Mouse (Mus musculus) neural tube, embryonic 15.5 days (tissue): Measurements from ENCODE around the gene Fryl. TPM values are rescaled to one million over a fixed set of nuclear protein-coding genes. Genes with fewer than 3 reads are reported as not detected.

Experiments
- ATAC-seq: fragments of 200-750 bp; cut with Nextera tagmentation; 2 replicates; pipeline ENCODE4 v1.8.0; 2017; ENCODE audit warnings: mild to moderate bottlenecking, moderate TSS enrichment, moderate library complexity; ENCODE audit not compliant: low FRiP score
- H3K27ac ChIP-seq: fragments of 300-500 bp; sonication (generic); replicated peaks from 2 replicates; pipeline ENCODE4 v1.5.1; 2015; ENCODE audit warnings: mild to moderate bottlenecking, inconsistent platforms
- H3K27me3 ChIP-seq: fragments of 300-500 bp; sonication (generic); replicated peaks from 2 replicates; pipeline ENCODE4 v1.6.1; 2015; ENCODE audit warnings: inconsistent platforms
- H3K36me3 ChIP-seq: fragments of 300-500 bp; sonication (generic); 2 replicates; pipeline ENCODE4 v1.6.1; 2015; ENCODE audit warnings: inconsistent platforms
- H3K4me1 ChIP-seq: fragments of 300-500 bp; sonication (generic); 2 replicates; pipeline ENCODE4 v1.6.1; 2015; ENCODE audit warnings: inconsistent platforms
- H3K4me2 ChIP-seq: fragments of 300-500 bp; sonication (generic); 2 replicates; pipeline ENCODE4 v1.6.1; 2015; ENCODE audit warnings: inconsistent platforms, mild to moderate bottlenecking, moderate library complexity
- H3K4me3 ChIP-seq: fragments of 300-500 bp; sonication (generic); replicated peaks from 2 replicates; pipeline ENCODE4 v1.5.1; 2015; ENCODE audit warnings: mild to moderate bottlenecking, inconsistent platforms
- H3K9ac ChIP-seq: fragments of 300-500 bp; sonication (generic); replicated peaks from 2 replicates; pipeline ENCODE4 v1.6.1; 2015; ENCODE audit warnings: mild to moderate bottlenecking, inconsistent platforms
- H3K9me3 ChIP-seq: fragments of 300-500 bp; sonication (generic); replicated peaks from 2 replicates; pipeline ENCODE4 v1.6.1; 2016; ENCODE audit warnings: inconsistent platforms
- WGBS: fragments of 180-500 bp; shearing (Covaris S2); methylation state at CpG from one replicate; pipeline ENCODE4 v1.1.7; 2015; ENCODE audit warnings: mixed read lengths; 5-methylcytosine and 5-hydroxymethylcytosine counted together
- polyA plus RNA-seq: library from polyadenylated mRNA; unstranded; fragments of >200 nt; fragmentation: Nextera tagmentation; extraction: Ambion mirVana; gene quantifications from 2 replicates; pipeline ENCODE4 v1.2.1, GENCODE M21; 2015

The Fryl gene
- polyA plus RNA-seq, 1 experiment from 2014 or later = 37.8 TPM

DNA sequence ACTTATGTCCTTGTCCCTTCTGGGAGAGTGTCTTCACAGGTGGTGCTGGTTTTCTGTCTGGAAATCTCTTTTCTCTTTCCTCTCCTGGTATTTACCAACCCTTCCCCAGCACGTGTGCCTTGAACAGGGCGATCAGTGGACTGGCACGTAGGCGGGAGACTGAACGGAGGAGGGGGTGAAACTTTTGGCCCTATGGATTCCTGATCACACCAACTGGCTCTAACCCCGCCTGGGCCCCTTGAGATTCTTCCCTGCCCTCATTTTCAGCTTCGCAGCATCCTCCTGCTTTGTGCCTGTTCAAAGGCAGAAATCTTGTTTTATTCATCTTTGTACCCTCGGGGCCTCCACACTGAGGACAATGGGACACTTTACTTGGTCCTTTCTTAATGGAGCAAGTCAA lies 262.0 kb downstream of the Fryl start:
- WGBS = 35% methylated on average over 8 of the region's 8 CpGs
- Histone ChIP-seq H3K9me3 (no peaks in the 10 kb centered on the region), H3K4me1 (peaks cover 7% of the 10 kb centered on the region; the same call in 1 of the 2 replicates), H3K4me3 (no peak overlapping the region), H3K27ac (0 out of 2 replicates have a peak overlapping the region, but pooled peaks have one; percentile 6), H3K4me2 (no peak overlapping the region), H3K9ac (no peak overlapping the region), H3K27me3 (no peaks in the 10 kb centered on the region), H3K36me3 (no peaks in the 10 kb centered on the region)
- no peak for ATAC-seq

DNA sequence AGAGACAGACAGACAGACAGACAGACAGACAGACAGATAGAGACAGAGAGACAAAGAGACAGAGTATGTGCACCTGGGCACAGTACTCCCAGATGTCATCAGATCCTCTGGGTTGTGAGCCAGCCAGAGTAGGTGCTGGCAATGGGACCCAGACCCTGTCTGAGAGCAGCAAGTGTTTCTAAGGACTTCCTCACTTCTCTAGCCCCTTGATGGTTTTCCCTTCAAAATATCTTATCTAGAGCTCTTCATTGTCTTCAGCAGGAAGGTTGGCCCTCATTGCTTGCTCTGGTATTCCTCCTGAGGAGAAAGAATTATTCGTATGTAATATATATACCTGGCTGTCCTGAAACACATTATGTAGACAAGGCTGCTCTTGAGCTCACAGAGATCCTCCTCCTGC lies 263.9 kb downstream of the Fryl start:
- H3K4me2 ChIP-seq = no peak overlapping the region
- 93% methylated on average over 1 of the region's 1 CpGs for WGBS
- no peaks in the 10 kb centered on the region for H3K27me3 ChIP-seq
- no peak overlapping the region for H3K9ac ChIP-seq
- H3K36me3 ChIP-seq = no peaks in the 10 kb centered on the region
- no peak for ATAC-seq
- peaks cover 7% of the 10 kb centered on the region; the same call in 1 of the 2 replicates for H3K4me1 ChIP-seq
- H3K27ac ChIP-seq = no peak overlapping the region
- H3K4me3 ChIP-seq = no peak overlapping the region
- no peaks in the 10 kb centered on the region for H3K9me3 ChIP-seq

DNA sequence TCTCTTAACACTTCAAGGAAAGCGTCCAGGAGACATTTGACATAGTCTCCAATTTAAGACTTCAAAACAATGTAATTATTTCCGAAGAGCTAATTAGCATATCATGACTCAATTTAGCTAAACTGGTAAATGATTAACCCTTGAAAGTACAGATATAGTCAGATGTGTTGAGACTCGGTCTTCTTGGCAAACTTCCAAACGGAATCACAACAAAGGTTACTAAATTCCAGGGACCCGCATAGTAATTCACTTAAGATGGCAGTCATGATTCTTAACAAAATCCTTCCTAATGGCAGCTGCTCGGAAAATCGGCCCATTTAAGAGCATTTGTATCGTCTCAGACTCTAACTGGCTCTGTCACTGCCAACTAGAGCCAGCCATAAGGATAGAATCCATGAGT lies 266.7 kb downstream of the Fryl start:
- no peaks in the 10 kb centered on the region for H3K9me3 ChIP-seq
- H3K27ac ChIP-seq = no peak overlapping the region
- H3K4me1 ChIP-seq = peaks cover 2% of the 10 kb centered on the region; the same call in 1 of the 2 replicates
- no peak overlapping the region for H3K4me2 ChIP-seq
- 56% methylated on average over 8 of the region's 8 CpGs for WGBS
- no peaks in the 10 kb centered on the region for H3K36me3 ChIP-seq
- H3K9ac ChIP-seq = no peak overlapping the region
- H3K27me3 ChIP-seq = no peaks in the 10 kb centered on the region
- H3K4me3 ChIP-seq = no peak overlapping the region
- no peak for ATAC-seq

DNA sequence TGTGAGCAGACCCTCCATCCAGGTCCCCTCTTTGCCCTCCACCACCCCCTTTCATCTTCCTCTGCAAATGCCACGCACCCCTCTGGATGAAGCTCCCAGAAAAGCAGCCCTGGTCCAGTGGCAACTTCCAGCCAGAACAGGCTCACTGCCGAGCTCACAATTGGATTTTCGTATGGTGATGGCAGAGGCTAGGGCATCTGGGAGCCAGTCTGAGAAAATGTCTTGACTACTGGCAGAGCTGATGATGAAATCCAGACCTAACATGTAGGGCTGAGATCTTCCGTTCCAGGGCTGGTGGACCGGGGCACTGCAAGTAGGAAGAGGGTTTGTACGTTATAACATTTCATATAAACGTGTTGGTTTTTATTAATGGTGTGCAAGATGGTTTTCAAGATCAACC lies 268.6 kb downstream of the Fryl start:
- H3K9ac ChIP-seq = no peak overlapping the region
- no peaks in the 10 kb centered on the region for H3K9me3 ChIP-seq
- no peak overlapping the region for H3K4me3 ChIP-seq
- no peak for ATAC-seq
- WGBS = 88% methylated on average over 7 of the region's 7 CpGs
- no peaks in the 10 kb centered on the region for H3K36me3 ChIP-seq
- peaks cover 2% of the 10 kb centered on the region; the same call in 1 of the 2 replicates for H3K4me1 ChIP-seq
- no peak overlapping the region for H3K4me2 ChIP-seq
- H3K27ac ChIP-seq = no peak overlapping the region
- H3K27me3 ChIP-seq = no peaks in the 10 kb centered on the region

DNA sequence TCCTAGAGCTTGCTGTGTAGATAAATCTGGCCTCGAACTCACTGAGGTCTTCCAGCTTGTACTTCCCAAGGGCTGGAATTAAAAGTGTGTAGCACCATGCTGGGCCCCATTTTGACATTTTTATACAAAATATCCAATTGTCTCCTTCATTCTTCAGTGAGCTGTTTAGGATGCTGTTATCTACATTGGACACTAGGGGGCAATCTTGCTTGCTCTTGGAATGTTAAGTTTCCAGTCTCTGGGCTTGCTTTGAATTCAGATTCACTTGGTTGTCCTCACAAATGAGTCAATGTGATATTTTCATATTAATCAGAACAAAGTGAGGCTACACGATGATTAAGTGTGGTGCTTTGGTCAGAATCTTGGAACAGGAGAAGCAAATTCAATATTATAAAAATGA lies 272.3 kb downstream of the Fryl start:
- Histone ChIP-seq H3K4me2 (no peak overlapping the region), H3K4me1 (no peaks in the 10 kb centered on the region), H3K36me3 (peaks cover 4% of the 10 kb centered on the region; the same call in 1 of the 2 replicates), H3K4me3 (no peak overlapping the region), H3K9ac (no peak overlapping the region), H3K27me3 (no peaks in the 10 kb centered on the region), H3K27ac (no peak overlapping the region), H3K9me3 (no peaks in the 10 kb centered on the region)
- 4% methylated on average over 2 of the region's 2 CpGs for WGBS
- peak; percentile 20; the same call in 1 of the 2 replicates for ATAC-seq

DNA sequence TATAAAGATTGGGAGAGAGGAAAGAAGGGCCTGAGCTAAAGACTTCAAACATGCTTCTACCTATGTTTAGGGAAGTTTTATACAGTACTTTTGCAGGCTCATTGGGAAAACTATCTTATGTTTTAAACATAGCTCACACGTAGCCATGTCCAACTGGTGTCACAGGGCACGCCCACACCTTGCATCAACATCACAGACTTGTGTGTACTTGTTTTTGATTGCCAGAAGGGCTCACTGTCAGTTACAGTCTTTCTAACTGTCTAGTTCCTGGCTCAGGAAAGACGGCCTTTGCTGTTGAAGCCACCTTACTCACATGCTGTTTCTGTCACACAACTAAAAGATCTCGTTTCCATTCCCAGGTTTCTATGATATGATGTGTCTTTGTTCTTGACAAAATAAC lies 279.9 kb downstream of the Fryl start:
- Histone ChIP-seq H3K27ac (no peak overlapping the region), H3K4me3 (no peak overlapping the region), H3K9ac (no peak overlapping the region), H3K27me3 (no peaks in the 10 kb centered on the region), H3K9me3 (no peaks in the 10 kb centered on the region), H3K4me2 (no peak overlapping the region), H3K36me3 (peaks cover 36% of the 10 kb centered on the region), H3K4me1 (no peaks in the 10 kb centered on the region)
- ATAC-seq = no peak
- WGBS = 94% methylated on average over 4 of the region's 4 CpGs

DNA sequence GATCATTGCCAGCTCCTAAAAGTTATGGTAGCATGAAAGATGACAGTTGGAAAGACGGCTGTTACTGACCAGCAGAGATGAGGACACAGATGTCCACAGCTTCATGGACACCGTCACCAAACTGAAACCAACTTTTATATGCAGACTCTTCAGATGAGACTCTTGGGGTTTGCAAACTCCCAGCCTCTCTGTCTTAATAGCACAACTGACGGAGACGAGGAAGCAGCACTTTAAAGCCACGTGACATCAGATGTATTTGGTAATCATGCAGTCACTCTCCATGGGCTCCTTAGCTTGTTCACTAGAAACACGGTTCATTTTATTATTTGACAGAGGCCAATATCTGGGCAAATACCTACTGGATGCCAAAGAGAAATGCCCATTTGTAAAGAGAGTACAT lies 280.4 kb downstream of the Fryl start:
- no peak overlapping the region for H3K4me3 ChIP-seq
- H3K9me3 ChIP-seq = no peaks in the 10 kb centered on the region
- H3K4me1 ChIP-seq = no peaks in the 10 kb centered on the region
- H3K9ac ChIP-seq = no peak overlapping the region
- no peak for ATAC-seq
- H3K36me3 ChIP-seq = peaks cover 38% of the 10 kb centered on the region
- 69% methylated on average over 6 of the region's 6 CpGs for WGBS
- H3K4me2 ChIP-seq = no peak overlapping the region
- H3K27ac ChIP-seq = no peak overlapping the region
- H3K27me3 ChIP-seq = no peaks in the 10 kb centered on the region

DNA sequence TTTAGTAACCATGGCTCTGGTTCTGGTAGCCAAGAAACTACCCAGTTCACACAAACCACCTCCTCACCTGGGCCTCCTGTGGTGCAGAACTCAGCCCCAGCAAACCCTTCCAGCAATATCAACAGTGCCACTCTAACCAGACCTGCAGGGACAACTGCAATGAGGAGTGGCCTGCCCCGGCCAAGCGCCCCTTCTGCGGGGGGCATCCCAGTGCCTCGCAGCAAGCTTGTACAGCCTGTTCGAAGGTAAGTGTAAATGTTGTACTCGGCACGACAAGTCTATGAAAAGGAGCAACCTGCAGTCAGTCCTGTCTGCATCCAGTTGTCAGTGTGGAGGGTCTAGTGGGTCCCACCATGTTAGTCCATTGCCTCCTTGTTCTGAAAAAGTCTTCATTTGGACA lies 281.8 kb downstream of the Fryl start, which contains the start of gene Gm10135:
TSS of gene Gm10135 (minus strand) at position 101 of the 400 bp plus-strand sequence.
- ATAC-seq = no peak
- WGBS = 96% methylated on average over 7 of the region's 7 CpGs
- H3K36me3 ChIP-seq = peaks cover 36% of the 10 kb centered on the region

DNA sequence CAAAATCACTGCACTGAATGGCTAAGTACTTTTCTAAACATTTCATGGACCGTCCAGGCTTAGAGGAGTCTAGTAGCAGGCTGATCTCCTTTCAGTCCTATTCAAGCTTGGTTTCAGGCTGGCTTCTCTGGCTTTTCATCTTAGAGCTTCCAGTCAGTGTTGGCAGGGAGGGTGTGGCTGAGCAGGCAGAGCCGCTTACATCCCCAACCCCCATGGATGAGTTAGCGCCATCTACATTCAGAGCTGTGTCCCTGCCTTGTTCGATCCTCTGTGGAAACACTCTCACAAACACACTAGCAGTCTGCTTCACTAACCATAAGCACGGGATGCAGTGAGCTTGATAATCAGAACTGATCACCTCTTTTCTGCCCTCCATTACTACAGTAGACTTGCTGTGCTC lies 283.5 kb downstream of the Fryl start:
- peaks cover 42% of the 10 kb centered on the region for H3K36me3 ChIP-seq
- H3K9me3 ChIP-seq = no peaks in the 10 kb centered on the region
- no peak overlapping the region for H3K4me2 ChIP-seq
- no peak overlapping the region for H3K4me3 ChIP-seq
- H3K4me1 ChIP-seq = no peaks in the 10 kb centered on the region
- no peak for ATAC-seq
- WGBS = 64% methylated on average over 5 of the region's 5 CpGs
- H3K27ac ChIP-seq = 0 out of 2 replicates have a peak overlapping the region, but pooled peaks have one; percentile 18
- no peak overlapping the region for H3K9ac ChIP-seq
- H3K27me3 ChIP-seq = no peaks in the 10 kb centered on the region

More for the DNA sequence above, 281.8 kb downstream of the Fryl start, which contains the start of gene Gm10135:
- Histone ChIP-seq H3K4me1 (no peaks in the 10 kb centered on the region), H3K27me3 (no peaks in the 10 kb centered on the region), H3K4me2 (no peak within 1 kb of the TSS), H3K9ac (no peak within 1 kb of the TSS), H3K9me3 (no peaks in the 10 kb centered on the region), H3K27ac (no peak within 1 kb of the TSS), H3K4me3 (no peak within 1 kb of the TSS)

DNA sequence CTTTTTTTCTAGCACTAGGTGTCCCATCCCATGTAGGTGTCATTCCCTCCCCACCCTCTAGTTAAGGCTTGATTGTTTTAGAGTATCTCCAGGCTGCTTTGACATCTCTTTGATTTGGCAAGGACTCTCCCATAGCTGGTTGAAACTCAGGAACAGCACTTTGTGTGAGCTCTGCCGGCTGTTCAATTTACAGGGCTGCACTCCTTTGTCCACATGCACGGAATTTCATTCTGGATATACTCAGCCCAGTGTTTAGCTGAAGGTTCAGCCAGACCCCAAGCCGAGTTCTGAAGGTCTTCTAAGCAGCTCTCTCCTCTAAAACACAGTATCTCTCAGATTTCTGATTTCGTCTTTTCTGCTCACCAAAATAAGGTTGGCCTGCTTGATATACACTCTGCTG lies 284.0 kb downstream of the Fryl start:
- WGBS = 67% methylated on average over 4 of the region's 4 CpGs
- H3K27ac ChIP-seq = 0 out of 2 replicates have a peak overlapping the region, but pooled peaks have one; percentile 18
- H3K4me1 ChIP-seq = no peaks in the 10 kb centered on the region

More for the DNA sequence above, 284.0 kb downstream of the Fryl start:
- Histone ChIP-seq H3K9ac (no peak overlapping the region), H3K36me3 (peaks cover 42% of the 10 kb centered on the region), H3K9me3 (no peaks in the 10 kb centered on the region), H3K4me2 (no peak overlapping the region), H3K27me3 (no peaks in the 10 kb centered on the region), H3K4me3 (no peak overlapping the region)
- ATAC-seq = no peak
